Mouse (Mus musculus) B cell, adult 2 months (primary cell): ENCODE data around the gene Nxf1.
A peak's percentile ranks its signal among the peaks of the same experiment; 100 is the strongest.
"Not testable (repeated sequence)": the region's sequence is repeated elsewhere in the genome, so short reads cannot be mapped to it uniquely, and the experiment has no call there.

Experiments used
- DNase-seq, 2 experiments: peaks; one replicate each; pipeline ENCODE4 v3.0.0; 2022

Nxf1 gene

GRCm38 (mm10) chr19:8756635-8757387 is at the start of gene Nxf1:
Gene Nxf1 (plus strand): TSS chr19:8757073.
- DNase-seq = peak; percentile 94 to 95

- DNase-seq = no peak
These were observed 47.9 kb upstream of the Nxf1 start for GRCm38 (mm10) chr19:8708954-8709353.

- no peak for DNase-seq
These were observed 46.8 kb upstream of the Nxf1 start for GRCm38 (mm10) chr19:8710057-8710456.

DNA sequence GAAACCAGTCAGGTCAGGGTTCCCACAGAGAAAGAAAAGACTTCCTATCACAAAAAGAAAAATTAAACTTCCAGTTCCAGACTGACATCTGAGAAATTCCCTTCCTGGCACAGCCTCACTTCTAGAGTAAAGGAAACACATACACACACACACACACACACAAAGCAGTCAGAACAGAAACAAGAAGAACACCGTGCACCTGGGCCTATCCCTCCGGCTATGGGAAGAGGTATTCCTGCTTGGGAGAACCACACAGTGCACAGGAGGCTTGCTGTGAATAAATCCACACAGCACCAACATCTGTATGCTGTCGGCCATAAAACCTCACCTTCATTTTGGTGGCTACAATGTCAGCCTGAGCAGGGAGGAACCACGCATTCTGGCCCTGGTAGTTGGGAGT is 45.4 kb upstream of the Nxf1 start:
- DNase-seq = no peak

DNA sequence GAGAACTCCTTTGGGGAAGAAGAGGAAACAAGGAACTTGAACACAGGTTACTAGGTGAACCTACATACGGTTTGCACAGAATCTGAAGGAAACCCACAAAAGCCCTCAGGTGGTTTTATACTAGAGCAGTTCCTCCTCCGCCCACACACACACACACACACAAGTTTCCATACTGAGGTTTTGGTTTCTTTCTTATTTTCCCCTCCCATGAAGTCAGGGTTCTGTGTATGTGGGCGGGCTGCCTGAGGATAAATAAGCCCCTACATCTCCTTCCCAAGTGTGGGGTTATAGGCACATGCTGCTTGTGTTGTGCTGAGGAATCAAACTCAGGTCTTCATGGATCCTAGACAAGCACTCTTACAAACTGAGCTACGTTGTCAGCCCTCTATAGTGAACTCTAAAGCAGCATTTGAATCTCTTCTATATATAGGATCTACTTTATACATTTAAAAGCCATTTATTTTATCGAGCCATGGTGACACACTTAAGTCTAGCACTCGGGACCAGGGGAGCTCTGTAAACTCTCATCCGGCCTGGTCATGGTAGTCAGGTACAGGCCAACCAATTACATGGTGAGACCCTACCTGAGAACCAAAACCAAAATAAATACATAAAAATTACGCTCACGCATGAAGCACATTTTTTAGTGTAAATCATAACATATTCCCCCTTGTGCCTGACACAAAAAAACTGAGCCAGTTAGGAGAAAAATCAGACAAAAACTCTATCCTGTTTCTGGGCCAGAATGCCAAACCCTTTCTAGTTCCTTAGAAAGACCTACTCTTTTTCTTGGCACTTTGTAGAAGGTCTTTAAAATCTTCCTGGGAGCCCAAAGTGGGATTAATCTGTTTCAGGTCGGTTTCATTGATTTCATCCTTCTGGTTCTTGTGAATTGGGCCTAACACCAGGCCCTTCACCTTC is 44.7 kb upstream of the Nxf1 start:
- peak; percentile 68 to 69 for DNase-seq

GRCm38 (mm10) chr19:8712870-8713305 is 44.0 kb upstream of the Nxf1 start:
- DNase-seq = peak; percentile 82 to 85

GRCm38 (mm10) chr19:8713306-8713996 is 43.4 kb upstream of the Nxf1 start:
- peak; percentile 94 to 95 for DNase-seq

- no peak for DNase-seq
These were observed 42.7 kb upstream of the Nxf1 start for GRCm38 (mm10) chr19:8713997-8714652.

DNA sequence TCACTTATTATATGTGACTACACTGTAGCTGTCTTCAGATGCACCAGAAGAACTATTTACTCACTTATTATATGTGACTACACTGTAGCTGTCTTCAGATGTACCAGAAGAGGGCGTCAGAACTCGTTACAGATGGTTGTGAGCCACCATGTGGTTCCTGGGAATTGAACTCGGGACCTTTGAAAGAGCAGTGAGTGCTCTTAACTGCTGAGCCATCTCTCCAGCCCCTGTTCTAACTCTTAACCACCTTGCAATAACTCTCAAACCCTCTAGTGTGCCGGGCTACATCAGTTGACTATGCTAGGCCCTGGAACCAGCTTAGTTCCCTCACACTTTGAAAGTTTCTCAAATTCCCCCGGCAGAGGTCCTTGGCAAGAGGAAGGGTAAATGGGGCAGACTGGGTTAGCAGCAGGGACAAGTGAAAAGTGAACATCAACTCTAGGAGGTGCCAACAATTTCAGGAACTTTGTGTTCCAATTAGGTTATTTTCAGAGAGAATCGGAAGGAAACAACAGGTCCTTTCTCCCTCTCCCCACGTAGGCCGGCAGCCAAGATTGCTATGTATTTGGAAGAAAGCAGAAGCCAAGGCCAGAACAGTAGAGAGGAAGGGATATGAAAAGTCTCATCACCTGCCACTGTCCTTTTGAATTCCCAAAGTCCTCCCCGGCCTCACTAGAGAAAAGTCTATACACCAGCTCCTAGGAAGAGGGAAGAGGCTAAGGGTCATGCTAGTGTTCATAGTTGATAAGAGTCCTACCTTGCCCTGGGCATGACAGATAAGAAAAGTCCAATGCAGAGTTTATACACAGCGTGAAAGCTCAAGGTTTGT is 42.0 kb upstream of the Nxf1 start:
- DNase-seq = no peak

- DNase-seq = no peak
These were observed 40.8 kb upstream of the Nxf1 start for GRCm38 (mm10) chr19:8715868-8716766.

- no peak for DNase-seq
These were observed 40.0 kb upstream of the Nxf1 start for GRCm38 (mm10) chr19:8716767-8717475.

- peak; percentile 87 to 91 for DNase-seq
These were observed 38.5 kb upstream of the Nxf1 start for GRCm38 (mm10) chr19:8718357-8718756.

DNA sequence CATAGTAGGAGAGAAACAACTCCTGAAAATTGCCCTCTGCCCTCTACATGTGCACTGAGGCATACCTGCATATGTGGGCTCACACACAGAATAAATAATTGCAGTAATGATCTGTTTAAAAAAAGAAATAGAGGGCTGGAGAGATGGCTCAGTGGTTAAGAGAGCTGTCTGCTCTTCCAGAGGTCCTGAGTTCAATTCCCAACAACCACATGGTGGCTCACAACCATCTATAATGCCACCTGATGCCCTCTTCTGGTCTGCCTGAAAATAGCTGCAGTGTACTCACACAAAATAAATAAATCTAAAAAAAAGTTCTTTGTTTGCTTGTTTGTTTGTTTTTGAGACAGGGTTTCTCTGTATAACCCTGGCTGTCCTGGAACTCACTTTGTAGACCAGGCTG is 37.8 kb upstream of the Nxf1 start:
- not testable (repeated sequence) for DNase-seq

DNA sequence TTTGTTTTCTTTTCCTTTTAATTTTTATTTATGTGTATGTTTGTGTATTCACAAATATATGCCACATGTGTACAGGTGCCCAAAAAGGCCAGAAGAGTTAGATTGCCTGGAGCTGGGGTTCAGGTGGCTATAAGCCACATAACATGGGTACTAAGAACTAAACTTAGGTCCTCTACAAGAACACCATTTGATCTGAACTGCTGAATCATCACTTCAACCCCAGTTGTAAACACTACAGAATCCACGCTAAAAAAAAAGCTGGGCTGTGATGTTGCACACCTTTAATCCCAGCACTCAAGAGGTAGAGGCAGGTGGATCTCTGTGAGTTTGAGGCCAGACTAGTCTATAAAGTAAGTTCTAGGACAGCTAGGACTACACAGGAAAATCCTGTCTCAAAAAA is 35.5 kb upstream of the Nxf1 start:
- no peak for DNase-seq

GRCm38 (mm10) chr19:8722021-8722420 is 34.9 kb upstream of the Nxf1 start:
- no peak for DNase-seq

DNA sequence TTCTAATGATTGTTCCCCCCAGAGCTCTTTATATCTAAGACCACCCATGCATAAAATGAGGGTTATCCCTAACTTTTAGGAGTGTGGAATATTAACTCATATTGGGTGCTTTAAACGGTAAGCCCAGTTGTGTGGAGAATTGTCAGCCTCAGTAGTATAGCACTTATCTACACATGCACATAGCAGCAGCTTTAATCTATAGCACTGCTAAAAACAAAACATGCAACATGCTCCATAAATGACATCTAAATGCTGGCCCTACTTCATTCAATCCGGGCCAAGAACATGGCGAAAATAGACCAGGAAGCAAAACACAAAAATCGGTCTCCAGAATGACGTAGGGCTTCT is 34.3 kb upstream of the Nxf1 start:
- DNase-seq = no peak

- DNase-seq = peak; percentile 94 to 97
These were observed 33.8 kb upstream of the Nxf1 start, which contains the start of gene Slc3a2 for GRCm38 (mm10) chr19:8722907-8723573. Gene Slc3a2 (minus strand): TSS chr19:8723369.

DNA sequence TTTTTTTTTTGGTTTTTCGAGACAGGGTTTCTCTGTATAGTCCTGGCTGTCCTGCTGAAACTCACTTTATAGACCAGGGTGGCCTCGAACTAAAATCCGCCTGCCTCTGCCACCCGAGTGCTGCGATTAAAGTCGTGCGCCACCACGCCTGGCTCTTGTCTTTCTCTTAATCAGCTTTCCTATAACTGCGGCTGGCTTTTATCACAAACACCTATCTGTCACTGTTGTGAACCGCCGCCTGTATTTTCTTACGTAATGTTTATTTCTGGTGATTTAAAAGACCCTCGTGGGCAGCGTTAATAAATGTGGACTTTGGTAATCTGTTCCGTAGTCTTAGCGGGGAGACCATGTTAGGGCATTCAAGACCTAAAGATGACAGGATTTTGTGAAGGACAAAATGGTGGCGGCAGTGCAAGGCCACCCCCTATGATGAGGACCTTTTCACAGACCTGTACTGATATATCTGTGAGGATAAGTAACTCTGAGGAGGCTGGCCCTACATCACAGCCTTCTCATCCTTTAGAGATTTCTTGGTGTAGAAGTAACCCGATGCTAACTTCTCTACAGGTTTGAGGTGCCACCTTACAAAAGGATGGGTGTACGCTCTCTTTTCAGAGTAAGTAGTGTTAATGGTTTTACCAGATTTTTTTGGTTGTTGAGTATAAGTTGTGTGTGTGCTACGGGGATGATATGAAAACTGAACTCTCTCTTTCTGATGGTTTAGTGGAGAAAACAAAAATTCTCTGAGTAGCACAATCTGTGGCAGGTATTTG is 33.1 kb upstream of the Nxf1 start:
- DNase-seq = peak; percentile 40 to 46

- DNase-seq = no peak
These were observed 32.5 kb upstream of the Nxf1 start for GRCm38 (mm10) chr19:8724392-8724791.
